Mouse (Mus musculus): ENCODE measurements at regions not wholly inside any gene's neighbourhood (a gene's known extent, or its start where the extent isn't known, plus 50 kb on each side); places are given as distances from the start of the nearest gene placed in this dataset.

- Histone ChIP-seq H3K4me3 (ENCODE audit: insufficient read depth, low read length) (no peak overlapping the region), H3K4me1 (ENCODE audit: control insufficient read depth, insufficient read depth, low read length) (no peaks in the 10 kb centered on the region), H3K27ac (ENCODE audit: insufficient read depth, low read depth, low read length) (no peak overlapping the region)
- TF ChIP-seq CTCF (IDR thresholded peaks at IDR 0.05; ENCODE audit: low read depth, low read length) (no peak), POLR2A (IDR thresholded peaks at IDR 0.05; ENCODE audit: borderline replicate concordance, low read depth, low read length) (no peak)
Observed at GRCm38 (mm10) chr15:37061501-37061900, 53.9 kb upstream of the Zfp706 start.

- Histone ChIP-seq H3K4me1 (ENCODE audit: control insufficient read depth, insufficient read depth, low read length) (no peaks in the 10 kb centered on the region), H3K4me3 (ENCODE audit: insufficient read depth, low read length) (no peak overlapping the region), H3K27ac (ENCODE audit: insufficient read depth, low read depth, low read length) (no peak overlapping the region)
- TF ChIP-seq CTCF (IDR thresholded peaks at IDR 0.05; ENCODE audit: low read depth, low read length) = no peak
- no peak for TF ChIP-seq POLR2A (IDR thresholded peaks at IDR 0.05; ENCODE audit: borderline replicate concordance, low read depth, low read length)
Observed at GRCm38 (mm10) chr15:37060831-37061230, 53.3 kb upstream of the Zfp706 start.

All from bone marrow macrophage, adult 2 months (primary cell).